Mouse (Mus musculus) heart, postnatal 4 days (tissue): ENCODE results near the gene BC051142. TPM values are rescaled to one million over a fixed set of nuclear protein-coding genes. Genes with fewer than 3 reads are reported as not detected.

Experiments
- total RNA-seq, 2 experiments: library from RNA; stranded (reverse); gene quantifications; 2 replicates each; pipeline ENCODE4 v1.2.3; 2021

The BC051142 gene
- total RNA-seq, 2 experiments from 2014 or later, result not detected

Other genes with a start within 250 kb of the BC051142 start
- under 1 TPM; 0.26 to 0.68 TPM for gene H2-DMb1, start 245.7 kb upstream of the BC051142 start, total RNA-seq
- gene Tap1, start 211.3 kb upstream of the BC051142 start, total RNA-seq, result 1 to 10 TPM; 4.8 to 5.4 TPM
- 1 to 10 TPM; 2.5 to 3.8 TPM for gene Psmb9, start 211.1 kb upstream of the BC051142 start, total RNA-seq
- 1 to 10 TPM; 3.7 to 7.0 TPM for gene Psmb8, start 201.1 kb upstream of the BC051142 start, total RNA-seq
- gene Tap2, start 195.3 kb upstream of the BC051142 start, total RNA-seq, result 10 to 100 TPM; 10.7 to 12.3 TPM
- gene H2-Ob, start 159.9 kb upstream of the BC051142 start, total RNA-seq, result under 1 TPM; 0.23 to 0.38 TPM
- 1 to 10 TPM; 2.4 to 3.1 TPM for gene H2-Ab1, start 141.1 kb upstream of the BC051142 start, total RNA-seq
- 1 to 10 TPM; 2.2 to 3.0 TPM for gene H2-Aa, start 111.0 kb upstream of the BC051142 start, total RNA-seq
- 1 to 10 TPM; 4.0 to 4.9 TPM for gene H2-Eb1, start 93.0 kb upstream of the BC051142 start, total RNA-seq
- gene H2-Eb2, start 73.2 kb upstream of the BC051142 start, total RNA-seq, result not detected
- gene Btnl2, start 44.0 kb upstream of the BC051142 start, total RNA-seq, result under 1 TPM; 0.09 to 0.31 TPM
- gene Btnl1, start 21.7 kb upstream of the BC051142 start, total RNA-seq, result not detected
- gene Btnl4, start 78.5 kb downstream of the BC051142 start, total RNA-seq, result not detected
- gene Btnl6, start 118.5 kb downstream of the BC051142 start, total RNA-seq, result not detected
- gene Notch4, start 165.4 kb downstream of the BC051142 start, total RNA-seq, result 10 to 100 TPM; 29.2 to 39.3 TPM
- 1 to 10 TPM; 3.9 to 4.4 TPM for gene Gpsm3, start 191.0 kb downstream of the BC051142 start, total RNA-seq
- gene Pbx2, start 192.4 kb downstream of the BC051142 start, total RNA-seq, result 10 to 100 TPM; 34.6 to 39.5 TPM
- 1 to 10 TPM; 1.6 TPM for gene Ager, start 199.0 kb downstream of the BC051142 start, total RNA-seq
- gene Rnf5, start 204.9 kb downstream of the BC051142 start, total RNA-seq, result 10 to 100 TPM; 40.6 to 40.8 TPM
- 10 to 100 TPM; 59.3 to 62.4 TPM for gene Agpat1, start 205.4 kb downstream of the BC051142 start, total RNA-seq
- 1 to 10 TPM; 2.5 to 3.4 TPM for gene Egfl8, start 217.2 kb downstream of the BC051142 start, total RNA-seq
- gene Ppt2, start 229.7 kb downstream of the BC051142 start, total RNA-seq, result 10 to 100 TPM; 37.8 to 41.8 TPM
- gene Prrt1, start 230.7 kb downstream of the BC051142 start, total RNA-seq, result under 1 TPM; 0.52 to 0.91 TPM
- gene Fkbpl, start 245.9 kb downstream of the BC051142 start, total RNA-seq, result 1 to 10 TPM; 6.1 to 9.5 TPM
- 10 to 100 TPM; 22.3 to 24.4 TPM for gene Atf6b, start 248.3 kb downstream of the BC051142 start, total RNA-seq